Mouse (Mus musculus) C2C12 (cell line): ENCODE results near the gene Gpc5. TPM values are rescaled to one million over a fixed set of nuclear protein-coding genes. Genes with fewer than 3 reads are reported as not detected.

ENCODE experiments used
- H3K27me3 ChIP-seq: one replicate; pipeline ENCODE4 v1.6.1; 2011; ENCODE audit not compliant: control insufficient read depth, insufficient read depth, insufficient read length
- H3K36me3 ChIP-seq: one replicate; pipeline ENCODE4 v1.6.1; 2011; ENCODE audit not compliant: control insufficient read depth, insufficient read depth
- H3K4me3 ChIP-seq: one replicate; pipeline ENCODE4 v1.5.1; 2011; ENCODE audit warnings: mild to moderate bottlenecking, control low read depth; ENCODE audit not compliant: poor library complexity, insufficient read depth, severe bottlenecking
- H3K79me2 ChIP-seq: one replicate; pipeline ENCODE4 v1.6.1; 2011; ENCODE audit not compliant: control insufficient read depth, insufficient read depth
- H3K79me3 ChIP-seq: one replicate; pipeline ENCODE4 v1.6.1; 2011; ENCODE audit warnings: low read depth, control low read depth
- H3ac ChIP-seq: one replicate; pipeline ENCODE3; 2011; ENCODE audit warnings: low read depth; ENCODE audit not compliant: control insufficient read depth, insufficient read length
- CEBPB ChIP-seq: IDR thresholded peaks from one replicate; pipeline ENCODE4 v1.6.1; 2011; ENCODE audit warnings: low read depth, mild to moderate bottlenecking, control low read depth, moderate library complexity
- CTCF ChIP-seq: IDR thresholded peaks from one replicate; pipeline ENCODE4 v1.5.1; 2011; ENCODE audit not compliant: control insufficient read depth, insufficient read depth, insufficient read length
- FOSL1 ChIP-seq: IDR thresholded peaks from one replicate; pipeline ENCODE4 v1.8.0; 2011; ENCODE audit warnings: mild to moderate bottlenecking, low read length; ENCODE audit not compliant: poor library complexity, insufficient read depth, severe bottlenecking
- MAX ChIP-seq: IDR thresholded peaks from one replicate; pipeline ENCODE4 v1.6.1; 2011; ENCODE audit warnings: mild to moderate bottlenecking, control low read depth
- MYOD1 ChIP-seq: IDR thresholded peaks from one replicate; pipeline ENCODE4 v1.6.1; 2011; ENCODE audit warnings: low read depth; ENCODE audit not compliant: control insufficient read depth, insufficient read length
- MYOG ChIP-seq: IDR thresholded peaks from one replicate; pipeline ENCODE4 v1.6.1; 2011; ENCODE audit not compliant: control insufficient read depth, insufficient read length; ENCODE audit errors: extremely low read depth
- USF1 ChIP-seq: IDR thresholded peaks from one replicate; pipeline ENCODE4 v1.6.1; 2011; ENCODE audit warnings: low read depth, mild to moderate bottlenecking, control low read depth, moderate library complexity
- polyA plus RNA-seq: library from polyadenylated mRNA; unstranded; fragments of >200 nt; fragmentation: generic; extraction: Trizol; gene quantifications from one replicate; pipeline ENCODE4 v1.2.1, GENCODE M21; 2012; ENCODE audit warnings: missing spikeins

Gene Gpc5
- polyA plus RNA-seq, 1 experiment, result not detected

DNA sequence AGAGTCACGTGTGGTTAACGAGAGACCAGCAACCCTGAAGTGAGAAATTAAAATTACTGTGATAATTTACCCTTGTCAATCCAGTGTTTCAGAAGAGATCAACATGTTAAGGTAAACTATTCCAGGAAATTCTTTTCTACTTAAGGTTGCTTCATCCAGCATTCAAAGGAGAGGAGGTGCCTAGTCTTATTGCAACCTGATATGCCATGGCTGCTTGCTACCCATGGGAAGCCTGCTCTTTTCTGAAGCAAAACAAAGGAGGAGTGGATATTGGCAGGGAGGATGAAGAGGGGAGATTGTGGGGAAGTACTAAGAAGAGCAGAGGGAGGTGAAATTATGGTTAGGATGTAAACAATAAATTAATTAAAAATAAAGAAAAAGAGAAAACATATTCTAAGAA is 15.5 kb downstream of the Gpc5 start:
- TF ChIP-seq USF1 (no peak), FOSL1 (no peak), MYOG (no peak), MYOD1 (no peak), CTCF (no peak), CEBPB (no peak), MAX (no peak)
- Histone ChIP-seq H3ac (no peak overlapping the region), H3K4me3 (no peak overlapping the region), H3K79me2 (no peaks in the 10 kb centered on the region), H3K27me3 (no peaks in the 10 kb centered on the region), H3K36me3 (no peaks in the 10 kb centered on the region), H3K79me3 (no peaks in the 10 kb centered on the region)

GRCm38 (mm10) chr14:115118626-115119025 is 26.6 kb downstream of the Gpc5 start:
- H3K4me3 ChIP-seq, result no peak overlapping the region
- TF ChIP-seq CEBPB (no peak), MAX (no peak), MYOG (no peak), MYOD1 (no peak), USF1 (no peak), FOSL1 (no peak), CTCF (no peak)
- no peak overlapping the region for H3ac ChIP-seq

GRCm38 (mm10) chr14:115148821-115149220 is 56.8 kb downstream of the Gpc5 start:
- no peaks in the 10 kb centered on the region for H3K79me3 ChIP-seq
- H3ac ChIP-seq, result no peak overlapping the region
- no peak for TF ChIP-seq CEBPB
- no peak for TF ChIP-seq USF1
- no peak for TF ChIP-seq MYOG
- TF ChIP-seq CTCF, result no peak
- H3K27me3 ChIP-seq, result no peaks in the 10 kb centered on the region
- H3K4me3 ChIP-seq, result no peak overlapping the region
- no peaks in the 10 kb centered on the region for H3K36me3 ChIP-seq
- no peaks in the 10 kb centered on the region for H3K79me2 ChIP-seq

More at GRCm38 (mm10) chr14:115118626-115119025, 26.6 kb downstream of the Gpc5 start:
- Histone ChIP-seq H3K79me2 (no peaks in the 10 kb centered on the region), H3K27me3 (no peaks in the 10 kb centered on the region), H3K36me3 (no peaks in the 10 kb centered on the region), H3K79me3 (no peaks in the 10 kb centered on the region)

DNA sequence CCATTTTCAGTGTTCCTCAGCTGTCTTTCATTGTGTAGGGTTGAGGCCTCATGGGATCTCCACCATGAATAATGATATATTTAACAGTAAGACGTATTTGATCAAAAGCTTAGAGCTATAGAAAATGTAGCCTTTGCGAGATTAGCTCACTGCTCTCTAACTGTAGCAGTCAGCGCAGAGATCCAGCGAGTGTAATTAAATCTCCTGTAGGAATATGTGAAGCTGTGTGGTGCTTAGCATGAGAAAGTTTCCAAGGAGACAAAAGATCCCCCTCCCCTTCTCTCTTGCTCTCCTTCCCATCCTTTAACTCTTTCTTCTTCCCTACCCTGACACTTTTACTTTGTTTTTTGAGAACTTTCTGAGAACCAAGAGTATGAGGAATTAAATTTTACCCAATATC is 64.6 kb downstream of the Gpc5 start:
- no peak for TF ChIP-seq MYOD1
- no peak for TF ChIP-seq FOSL1

GRCm38 (mm10) chr14:115177322-115177836 is 85.4 kb downstream of the Gpc5 start:
- no peaks in the 10 kb centered on the region for H3K27me3 ChIP-seq
- H3K79me2 ChIP-seq, result no peaks in the 10 kb centered on the region
- H3ac ChIP-seq, result no peak overlapping the region
- no peak overlapping the region for H3K4me3 ChIP-seq
- no peaks in the 10 kb centered on the region for H3K36me3 ChIP-seq
- TF ChIP-seq FOSL1 (no peak), USF1 (no peak), MYOG (no peak), MAX (no peak), CTCF (no peak), CEBPB (no peak), MYOD1 (no peak)
- H3K79me3 ChIP-seq, result no peaks in the 10 kb centered on the region

More for the DNA sequence above, 64.6 kb downstream of the Gpc5 start:
- H3K79me3 ChIP-seq, result no peaks in the 10 kb centered on the region
- H3K27me3 ChIP-seq, result no peaks in the 10 kb centered on the region
- no peak overlapping the region for H3ac ChIP-seq
- no peak overlapping the region for H3K4me3 ChIP-seq
- H3K79me2 ChIP-seq, result no peaks in the 10 kb centered on the region
- no peaks in the 10 kb centered on the region for H3K36me3 ChIP-seq

DNA sequence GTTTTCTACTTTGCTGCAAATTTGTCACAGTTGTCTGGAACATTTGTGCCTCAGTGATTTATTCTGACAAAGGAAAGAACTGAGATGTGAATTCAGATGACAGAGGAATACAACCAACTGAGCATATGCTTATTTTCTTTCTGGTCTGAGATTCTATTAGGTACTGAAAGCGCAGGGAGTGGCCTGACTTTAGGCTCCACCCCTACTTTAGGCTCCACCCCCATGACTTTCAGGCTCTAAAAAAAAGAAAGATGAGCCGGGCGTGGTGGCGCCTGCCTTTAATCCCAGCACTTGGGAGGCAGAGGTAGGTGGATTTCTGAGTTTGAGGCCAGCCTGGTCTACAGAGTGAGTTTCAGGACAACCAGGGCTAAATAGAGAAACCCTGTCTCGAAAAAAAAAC is 87.9 kb downstream of the Gpc5 start:
- TF ChIP-seq USF1 (no peak), FOSL1 (no peak), MYOD1 (no peak), MAX (no peak), CTCF (no peak), MYOG (no peak), CEBPB (no peak)
- no peaks in the 10 kb centered on the region for H3K36me3 ChIP-seq
- H3K79me2 ChIP-seq, result no peaks in the 10 kb centered on the region
- H3ac ChIP-seq, result no peak overlapping the region
- no peak overlapping the region for H3K4me3 ChIP-seq
- no peaks in the 10 kb centered on the region for H3K79me3 ChIP-seq
- no peaks in the 10 kb centered on the region for H3K27me3 ChIP-seq
